Mouse (Mus musculus) cortical plate, adult 2 months (tissue): ENCODE measurements around the gene Fam107a. TPM values are rescaled to one million over a fixed set of nuclear protein-coding genes. Genes with fewer than 3 reads are reported as not detected.

ENCODE experiments used
- H3K27ac ChIP-seq: fragments of 200-500 bp; 2 replicates; pipeline ENCODE4 v1.5.1; 2012; ENCODE audit warnings: low read length, control low read depth, inconsistent platforms; ENCODE audit not compliant: insufficient read depth
- H3K4me1 ChIP-seq: fragments of 200-500 bp; 2 replicates; pipeline ENCODE4 v1.6.1; 2011; ENCODE audit warnings: low read length; ENCODE audit not compliant: control insufficient read depth, insufficient read depth
- H3K4me3 ChIP-seq: fragments of 200-500 bp; 2 replicates; pipeline ENCODE4 v1.5.1; 2011; ENCODE audit warnings: mild to moderate bottlenecking, low read length, control low read depth; ENCODE audit not compliant: insufficient read depth
- CTCF ChIP-seq: fragments of 200-500 bp; IDR thresholded peaks from 2 replicates; pipeline ENCODE4 v1.5.1; 2011; ENCODE audit warnings: mild to moderate bottlenecking, control low read depth, low read length; ENCODE audit not compliant: insufficient read depth; ENCODE audit errors: extremely low read depth
- POLR2A ChIP-seq: fragments of 200-500 bp; IDR thresholded peaks from 2 replicates; pipeline ENCODE4 v1.6.1; 2011; ENCODE audit warnings: mild to moderate bottlenecking, low read length, control low read depth; ENCODE audit not compliant: insufficient read depth; ENCODE audit errors: extremely low read depth
- polyA plus RNA-seq: library from polyadenylated mRNA; depleted of rRNA; stranded (reverse); fragments of >200 nt; gene quantifications from 2 replicates; pipeline ENCODE4 v1.2.3, GENCODE M21; 2012; rRNA removed

Gene Fam107a
- 498 and 520 TPM in 2 replicates for polyA plus RNA-seq

DNA sequence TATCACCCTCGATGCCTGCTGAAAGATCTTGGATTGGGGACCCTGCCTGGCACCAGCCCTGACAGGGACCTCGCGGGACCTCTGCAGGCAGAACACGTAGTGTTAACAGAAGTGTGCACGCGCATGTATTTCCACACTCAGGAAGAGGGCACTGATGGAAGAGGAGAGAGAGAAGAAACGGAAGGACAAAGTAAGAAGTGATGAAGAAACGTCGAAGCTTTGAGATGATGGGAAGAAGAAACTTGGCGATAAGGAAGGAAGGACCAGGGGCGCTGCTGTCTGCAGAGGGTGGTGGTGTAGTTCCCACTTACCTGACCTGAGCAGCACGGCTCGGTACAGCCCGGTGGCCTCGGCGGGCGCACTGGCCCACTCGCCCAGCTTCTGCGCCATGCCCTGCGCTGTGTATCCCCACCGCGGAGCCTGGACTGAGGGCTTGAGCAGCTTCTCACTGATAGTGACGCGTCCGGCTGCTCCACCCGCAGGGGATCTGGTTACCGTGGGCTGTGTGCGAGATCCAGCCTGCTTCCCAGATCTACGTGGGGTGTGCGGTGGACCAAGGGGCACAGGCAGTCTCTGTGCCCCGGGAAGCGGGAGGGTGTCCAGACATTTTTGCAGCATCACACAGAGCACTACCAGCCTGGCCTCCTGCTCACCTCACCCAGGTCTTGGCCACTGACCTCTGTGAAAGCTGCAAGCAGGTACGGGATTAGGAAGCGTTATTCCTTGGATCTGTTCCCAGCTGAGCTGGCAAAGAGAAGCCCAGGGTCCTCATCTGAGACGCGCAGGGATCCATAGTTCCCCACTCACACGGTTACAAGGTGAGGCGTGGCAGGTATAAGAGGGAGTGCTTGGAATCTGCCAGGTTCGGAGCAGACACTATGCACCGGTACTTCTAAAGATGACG lies at the start of gene Fam107a:
Fam107a (minus strand) TSS at position 830 of the 904 bp plus-strand sequence.
- no peak within 1 kb of the TSS for H3K27ac ChIP-seq
- peak within 1 kb of the TSS; percentile 4; the same call in 1 of the 2 replicates for H3K4me3 ChIP-seq
- H3K4me1 ChIP-seq = no peaks in the 10 kb centered on the region
- TF ChIP-seq CTCF (no peak), POLR2A (no peak)

DNA sequence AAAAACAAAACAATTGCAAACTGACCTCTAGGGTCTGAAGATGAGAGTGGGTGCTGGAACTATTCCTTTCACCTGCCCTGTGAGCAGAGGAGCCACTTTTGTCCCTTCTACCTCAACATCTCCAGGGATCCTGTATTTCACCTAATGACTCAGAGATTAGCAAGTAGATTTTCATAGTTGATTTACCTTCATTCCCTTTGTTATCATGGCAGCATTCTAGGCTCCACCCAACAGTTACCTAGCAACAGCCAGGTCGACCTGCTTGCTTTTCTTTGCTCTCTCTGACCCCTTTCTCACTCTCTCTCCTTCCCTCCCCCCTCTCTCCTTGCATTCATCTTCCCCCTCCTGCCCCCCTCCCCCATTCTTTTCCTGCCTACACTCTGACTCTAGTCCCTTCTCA lies 49.3 kb upstream of the Fam107a start:
- TF ChIP-seq POLR2A (no peak), CTCF (no peak)
- Histone ChIP-seq H3K4me3 (no peak overlapping the region), H3K4me1 (no peaks in the 10 kb centered on the region), H3K27ac (no peak overlapping the region)

DNA sequence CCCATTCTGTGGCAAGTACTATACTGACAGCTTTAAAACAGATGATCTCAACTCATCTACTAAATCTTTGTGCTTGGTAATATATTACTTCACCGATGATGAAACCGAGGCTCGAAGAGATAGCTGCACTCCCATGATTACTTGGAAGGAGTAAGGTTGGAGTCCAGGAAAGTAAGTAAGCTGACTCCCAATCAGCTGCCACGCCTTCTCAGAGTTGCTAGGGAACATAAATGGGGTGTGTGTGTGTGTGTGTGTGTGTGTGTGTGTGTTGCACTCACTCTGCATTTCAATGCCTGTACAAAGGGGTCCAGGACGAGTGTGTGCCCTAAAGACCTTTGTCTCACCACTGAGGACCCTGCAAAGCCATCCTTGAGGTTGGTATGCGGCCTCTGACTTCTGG lies 48.0 kb upstream of the Fam107a start:
- Histone ChIP-seq H3K4me3 (no peak overlapping the region), H3K4me1 (no peaks in the 10 kb centered on the region), H3K27ac (no peak overlapping the region)
- TF ChIP-seq CTCF (no peak), POLR2A (no peak)

DNA sequence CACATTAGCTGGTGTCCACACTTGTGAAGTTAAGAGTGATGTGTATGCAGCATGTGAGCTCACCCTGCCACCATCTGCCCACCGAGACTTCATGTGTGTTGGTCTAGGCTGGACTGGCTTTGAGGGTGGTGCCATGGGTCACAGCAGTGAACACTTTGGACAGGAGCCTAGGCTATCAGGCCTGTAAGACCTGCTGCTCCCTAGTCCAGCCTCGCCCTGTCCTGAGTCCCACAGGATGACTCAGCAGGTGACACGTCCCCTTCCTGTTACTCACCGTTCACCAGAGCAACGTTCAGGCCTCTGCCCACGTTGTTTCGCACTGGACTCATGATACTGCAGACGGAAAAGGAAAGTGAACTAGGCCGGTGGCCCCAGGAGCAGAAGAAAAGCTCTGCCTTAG lies 39.0 kb upstream of the Fam107a start:
- no peaks in the 10 kb centered on the region for H3K4me1 ChIP-seq
- TF ChIP-seq POLR2A = no peak
- no peak for TF ChIP-seq CTCF

DNA sequence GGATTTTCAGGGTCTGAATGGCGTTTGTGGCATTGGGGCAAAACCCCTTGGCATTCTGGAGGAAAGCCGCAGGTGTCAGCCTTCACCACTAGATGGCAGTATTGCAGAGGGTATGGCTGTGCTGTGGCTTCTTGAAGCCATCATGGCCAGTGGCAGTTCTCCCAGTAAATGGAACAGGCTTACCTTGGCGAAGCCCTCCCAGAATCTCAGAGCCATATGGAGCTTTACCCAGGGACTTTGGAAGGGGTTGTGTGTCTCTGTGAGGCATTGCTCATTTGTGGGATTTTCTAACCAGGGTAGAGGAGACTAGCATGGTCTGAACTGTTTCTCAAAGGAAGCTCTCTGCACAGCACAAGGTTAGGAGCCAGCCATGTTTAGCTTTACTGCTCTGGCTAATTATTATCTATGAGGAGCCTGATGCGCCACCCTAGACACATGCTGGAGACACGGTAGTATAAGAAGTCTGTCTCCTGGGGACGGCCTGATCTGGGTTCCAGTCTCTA lies 38.2 kb upstream of the Fam107a start:
- Histone ChIP-seq H3K4me1 (no peaks in the 10 kb centered on the region), H3K4me3 (no peak overlapping the region), H3K27ac (no peak overlapping the region)
- TF ChIP-seq CTCF (peak; percentile 96), POLR2A (no peak)

More for the DNA sequence above, 39.0 kb upstream of the Fam107a start:
- no peak overlapping the region for H3K4me3 ChIP-seq
- no peak overlapping the region for H3K27ac ChIP-seq

DNA sequence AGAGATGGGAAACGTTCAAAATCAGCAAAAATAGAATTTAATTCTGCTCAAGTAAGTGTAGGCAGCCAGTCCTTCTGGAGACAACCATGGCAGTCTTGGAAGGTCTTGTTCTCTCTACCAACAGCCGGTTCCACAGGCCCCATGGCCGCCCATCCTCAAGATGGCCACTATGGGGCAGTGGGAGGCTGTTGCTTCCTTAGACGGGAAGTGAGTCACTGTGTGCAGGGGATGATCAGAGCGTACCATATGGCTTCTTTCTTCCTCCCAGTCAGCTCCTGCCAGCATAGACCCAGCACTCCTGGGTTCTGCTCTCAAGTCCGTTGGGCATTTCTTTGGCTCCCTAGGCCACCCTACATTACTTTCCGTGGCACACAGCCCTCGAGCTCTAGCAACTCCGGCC lies 31.1 kb upstream of the Fam107a start:
- TF ChIP-seq POLR2A (no peak), CTCF (no peak)
- no peak overlapping the region for H3K27ac ChIP-seq
- H3K4me3 ChIP-seq = no peak overlapping the region
- no peaks in the 10 kb centered on the region for H3K4me1 ChIP-seq

DNA sequence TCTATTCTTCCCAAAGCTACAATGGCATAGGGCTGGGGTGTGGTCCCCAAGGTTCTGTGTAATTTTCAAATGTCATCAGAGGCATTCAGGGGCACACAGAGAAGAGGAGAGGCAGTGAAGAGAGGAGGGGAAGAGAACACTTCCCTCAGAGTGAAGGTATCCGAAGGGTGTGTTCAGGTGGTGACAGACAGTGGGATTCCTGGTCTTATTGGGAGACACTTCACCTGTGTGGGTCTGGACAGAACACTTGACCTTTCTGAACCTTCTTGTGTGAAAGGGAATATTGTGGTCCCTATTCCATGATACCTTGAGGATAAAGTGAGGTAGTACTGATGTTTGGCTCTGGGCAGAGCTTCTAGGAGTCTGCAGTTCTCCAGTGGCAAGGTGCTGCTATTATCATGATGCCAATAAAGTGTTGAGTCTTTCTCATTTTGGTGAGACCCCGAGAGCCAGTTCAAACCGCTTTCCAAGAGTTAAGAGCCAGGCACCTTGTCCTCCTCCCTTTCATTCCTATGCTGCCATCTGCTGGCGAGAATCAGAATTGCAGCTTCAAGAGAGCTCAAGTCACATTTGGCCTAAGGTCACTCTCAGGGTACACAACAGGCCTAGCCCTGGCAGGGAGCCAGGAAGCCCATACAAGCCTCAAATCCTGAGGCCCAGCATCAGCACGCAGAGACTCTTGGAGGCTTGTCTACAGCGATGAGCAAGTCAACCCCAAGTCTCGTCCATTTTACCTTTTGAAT lies 28.6 kb upstream of the Fam107a start:
- no peaks in the 10 kb centered on the region for H3K4me1 ChIP-seq
- TF ChIP-seq POLR2A = no peak
- peak; percentile 95 for TF ChIP-seq CTCF
- no peak overlapping the region for H3K4me3 ChIP-seq
- no peak overlapping the region for H3K27ac ChIP-seq

DNA sequence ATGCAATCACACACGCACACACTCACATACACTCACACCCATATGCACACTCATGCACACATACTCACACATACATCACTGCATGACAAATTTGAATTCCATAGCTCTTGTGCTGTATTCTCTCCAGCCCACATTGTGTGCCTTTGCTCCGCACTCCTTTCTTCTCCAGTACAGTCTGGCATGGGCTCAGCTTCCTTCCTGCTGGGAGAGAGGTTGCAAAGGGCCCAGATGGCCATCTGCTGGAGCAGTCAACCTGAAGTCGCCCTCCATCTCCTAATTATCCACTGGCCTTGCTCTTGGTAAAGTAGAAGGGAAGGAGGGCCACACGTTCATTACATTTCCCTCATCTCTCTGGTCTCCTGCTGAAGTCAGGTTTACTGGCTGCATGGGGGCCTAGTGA lies 27.7 kb upstream of the Fam107a start:
- no peak overlapping the region for H3K4me3 ChIP-seq
- H3K4me1 ChIP-seq = no peaks in the 10 kb centered on the region
- no peak overlapping the region for H3K27ac ChIP-seq
- TF ChIP-seq CTCF (no peak), POLR2A (no peak)

DNA sequence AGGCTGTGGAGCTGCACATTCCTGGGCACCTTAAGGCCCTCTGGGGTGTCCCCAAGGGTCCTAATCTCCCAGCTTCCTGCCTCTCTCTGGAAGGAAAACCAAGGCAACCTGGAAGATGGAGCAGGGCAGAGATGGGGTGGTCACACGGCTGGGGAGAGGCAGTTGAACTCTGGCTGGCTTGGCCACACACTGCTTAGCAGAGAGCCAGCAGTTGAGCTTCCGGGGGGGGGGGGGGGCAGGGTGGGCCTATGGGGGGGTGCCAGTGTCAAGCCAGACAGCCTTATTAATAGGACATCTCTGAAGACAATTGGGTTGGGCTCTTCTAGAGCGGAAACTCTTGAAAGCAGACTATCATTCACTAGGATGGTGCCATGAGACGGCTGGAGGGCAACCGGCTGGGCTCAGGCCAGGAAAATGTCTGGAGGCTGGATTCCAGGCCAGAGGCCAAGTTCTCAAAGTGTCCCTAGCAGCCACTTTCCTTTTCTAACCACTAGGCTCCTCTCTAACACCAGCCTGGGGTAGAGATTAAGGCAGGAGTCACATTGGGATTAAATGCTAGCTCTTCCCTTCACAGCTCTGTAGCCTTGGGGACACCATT lies 24.8 kb upstream of the Fam107a start:
- TF ChIP-seq POLR2A (no peak), CTCF (no peak)
- Histone ChIP-seq H3K27ac (no peak overlapping the region), H3K4me3 (no peak overlapping the region), H3K4me1 (no peaks in the 10 kb centered on the region)

DNA sequence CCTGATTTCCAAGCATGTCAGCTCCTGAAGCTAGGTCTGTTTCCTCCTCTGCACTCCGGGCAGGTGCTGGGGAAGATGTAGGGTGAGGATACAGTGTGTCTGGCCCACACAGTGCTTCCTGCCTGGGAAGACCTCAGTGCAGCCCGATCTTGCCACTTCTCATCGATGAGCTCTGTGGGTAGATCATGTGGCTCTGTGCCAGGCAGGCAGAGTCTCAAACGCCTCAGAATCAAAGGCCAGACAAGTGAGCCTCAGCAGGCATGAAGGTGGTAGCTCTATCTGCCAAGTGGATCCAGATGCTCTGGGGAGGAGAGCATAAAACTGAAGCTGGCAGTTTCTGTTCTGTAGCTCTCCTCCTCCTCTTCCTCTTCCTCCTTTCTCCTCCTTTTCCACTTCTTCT lies 22.4 kb upstream of the Fam107a start:
- no peaks in the 10 kb centered on the region for H3K4me1 ChIP-seq
- H3K4me3 ChIP-seq = no peak overlapping the region
- TF ChIP-seq CTCF (no peak), POLR2A (no peak)
- H3K27ac ChIP-seq = no peak overlapping the region

DNA sequence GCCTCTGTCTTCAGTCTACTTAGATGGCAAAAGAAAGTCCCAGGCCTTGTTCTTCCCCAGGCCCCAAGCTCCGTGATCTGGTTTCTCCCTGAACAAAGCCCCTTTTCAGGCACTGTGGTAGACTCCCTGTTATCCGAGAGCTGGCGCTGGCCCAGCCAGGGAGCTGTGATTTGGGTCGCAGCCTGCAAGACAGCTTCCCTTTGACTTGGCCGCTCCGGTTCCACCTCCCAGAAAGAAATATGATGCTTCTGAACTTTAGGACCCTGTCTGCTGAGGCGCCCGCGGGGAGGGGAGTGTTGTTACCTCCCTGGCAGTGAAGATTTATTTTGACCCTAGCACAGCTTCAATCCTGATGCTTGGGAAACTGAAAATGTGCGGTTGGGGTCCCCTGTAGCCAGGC lies 18.1 kb upstream of the Fam107a start:
- no peak for TF ChIP-seq CTCF
- TF ChIP-seq POLR2A = no peak
- Histone ChIP-seq H3K4me1 (no peaks in the 10 kb centered on the region; the same call in 1 of the 2 replicates), H3K4me3 (no peak overlapping the region), H3K27ac (no peak overlapping the region)
